Mouse (Mus musculus) spleen, adult 12 weeks (tissue): Measurements from ENCODE around the gene Akt1s1.

Experiments used
- DNase-seq: peaks from one replicate; pipeline ENCODE4 v3.0.0; 2022; ENCODE audit warnings: low spot score

Gene Akt1s1

DNA sequence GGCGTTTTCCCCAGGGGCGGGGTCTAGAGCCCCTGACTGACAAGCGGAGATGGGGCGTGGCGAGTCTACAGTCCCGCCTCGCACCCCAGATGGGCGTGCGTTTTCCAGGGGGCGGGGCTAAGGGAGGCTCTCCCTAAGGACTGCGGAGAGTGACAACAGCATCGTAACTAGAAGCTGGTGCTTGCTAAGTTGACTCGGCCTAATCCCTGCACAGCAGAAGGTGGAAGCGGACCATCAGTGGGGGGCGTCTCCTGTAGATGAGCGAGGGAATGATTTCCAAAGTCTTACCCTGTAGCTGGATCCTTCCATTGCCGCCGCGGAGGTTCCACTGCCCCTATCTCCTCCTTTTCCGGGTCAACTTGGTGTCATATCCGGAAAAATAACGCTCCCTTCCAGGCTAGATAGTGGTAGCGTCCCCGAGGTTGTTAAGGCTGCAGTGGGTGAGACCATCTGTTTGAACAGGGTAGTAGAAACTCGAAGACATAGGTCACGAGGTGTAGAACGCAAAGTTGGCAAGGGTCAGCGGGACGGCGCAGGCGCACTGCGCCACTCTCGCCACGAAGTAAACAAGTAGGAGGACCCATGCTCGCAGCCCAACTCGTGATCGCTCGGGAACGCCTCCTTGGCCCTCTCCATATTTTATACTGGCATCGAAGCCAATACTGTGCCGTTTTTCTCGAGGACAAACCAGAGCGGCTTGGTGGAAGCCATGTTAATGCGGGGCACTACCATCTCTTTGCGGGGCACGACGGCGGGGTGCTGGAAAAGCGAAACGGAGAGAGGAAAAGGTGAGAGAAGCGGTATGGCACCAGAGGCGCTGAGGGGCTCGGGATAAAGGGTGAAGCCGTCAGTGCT is at the start of gene Akt1s1, which contains the start of gene Tbc1d17:
Akt1s1 (plus strand) TSS at position 431 of the 855 bp plus-strand sequence.
Tbc1d17 (minus strand) TSS at position 519 of the 855 bp plus-strand sequence.
- peak; percentile 95 for DNase-seq

DNA sequence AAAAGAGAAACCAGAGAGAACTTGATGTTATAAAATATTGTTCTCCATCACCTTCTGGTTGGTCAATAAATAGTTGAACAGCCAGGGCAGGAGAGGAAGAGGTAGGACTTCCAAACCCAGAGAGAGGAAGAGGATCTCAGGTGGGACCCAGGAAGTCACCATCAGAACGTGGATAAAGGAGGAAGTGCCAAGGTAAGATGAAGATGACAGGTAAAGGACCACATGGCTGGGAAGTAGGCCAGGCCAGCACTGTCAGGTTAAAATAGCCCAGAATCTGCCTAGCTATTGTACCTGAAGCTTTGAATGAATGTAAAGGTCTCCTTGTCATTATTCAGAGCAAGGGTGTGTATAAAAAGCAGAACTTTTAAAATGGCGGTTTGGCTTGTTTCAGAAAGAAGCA is 39.9 kb upstream of the Akt1s1 start:
- no peak for DNase-seq

DNA sequence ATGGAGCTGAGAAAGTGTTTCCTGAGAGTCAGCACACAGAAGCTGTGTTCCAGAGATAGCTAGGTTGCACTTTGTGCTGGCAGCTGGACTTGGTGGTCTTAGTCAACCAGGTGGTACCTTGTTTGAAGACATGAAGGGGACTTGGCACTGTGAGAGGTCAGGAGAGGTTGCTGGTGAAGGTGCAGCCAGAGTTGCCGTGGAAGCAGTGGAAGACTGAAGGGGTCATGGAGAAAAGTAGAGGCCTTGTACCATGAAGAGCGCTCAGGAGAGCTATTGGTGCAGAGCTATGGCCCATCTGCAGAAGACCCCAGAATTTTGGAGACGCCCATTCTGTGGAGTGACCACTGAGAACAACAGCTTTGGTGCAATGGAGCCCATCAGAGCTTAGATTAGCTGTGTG is 39.3 kb upstream of the Akt1s1 start:
- no peak for DNase-seq

DNA sequence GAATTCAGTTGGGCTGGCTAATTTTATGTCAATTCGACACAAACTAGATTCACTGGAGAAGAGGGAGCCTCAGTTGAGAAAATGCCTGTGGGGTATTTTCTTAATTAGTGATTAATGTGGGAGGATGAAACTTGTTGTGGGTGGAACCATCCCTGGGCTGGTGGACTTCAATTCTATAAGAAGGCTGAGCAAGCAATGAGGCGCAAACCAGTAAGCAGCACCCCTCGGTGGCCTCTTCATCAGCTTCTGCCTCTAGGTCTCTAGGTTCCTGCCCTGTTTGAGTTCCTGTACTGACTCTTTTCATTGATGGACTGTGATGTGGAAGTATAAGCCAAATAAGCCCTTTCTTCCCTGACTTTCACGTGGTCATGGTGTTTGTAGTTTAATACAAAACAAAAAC is 38.4 kb upstream of the Akt1s1 start:
- DNase-seq = no peak

DNA sequence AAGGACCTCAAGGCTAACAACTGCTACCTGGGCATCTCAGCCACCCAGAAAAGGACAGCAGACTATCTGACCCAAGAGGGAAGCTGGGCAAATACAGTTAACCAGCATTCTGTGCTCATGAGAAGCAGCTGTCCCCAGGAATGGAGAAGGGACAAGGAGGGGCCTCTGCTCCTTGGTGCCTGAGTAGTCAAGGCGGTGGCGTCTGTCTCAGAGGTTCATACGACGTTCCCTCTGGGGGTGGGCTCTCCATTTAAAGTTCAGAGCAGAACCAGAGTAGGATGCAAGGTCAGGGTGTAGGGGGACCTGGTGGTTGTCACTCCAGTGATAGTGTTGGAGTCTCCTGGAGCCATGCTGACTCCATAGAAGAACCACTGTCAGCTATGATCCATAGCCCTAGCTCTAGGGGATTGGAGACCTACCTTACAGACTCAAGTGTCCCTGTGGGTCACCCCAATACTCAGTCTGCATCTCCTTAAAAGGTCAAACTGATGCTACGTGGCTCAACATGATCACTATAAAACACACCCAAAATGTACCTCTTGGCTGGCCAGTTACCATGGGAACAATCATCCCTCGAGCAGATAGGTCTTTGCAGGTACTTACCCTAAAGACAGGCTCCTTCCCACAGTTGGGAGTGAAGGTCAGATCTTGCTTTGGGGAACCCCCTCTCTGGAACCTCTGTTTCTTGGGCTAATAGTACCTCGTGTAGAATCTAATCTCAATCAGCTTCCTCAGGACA is 37.8 kb upstream of the Akt1s1 start:
- DNase-seq = no peak

DNA sequence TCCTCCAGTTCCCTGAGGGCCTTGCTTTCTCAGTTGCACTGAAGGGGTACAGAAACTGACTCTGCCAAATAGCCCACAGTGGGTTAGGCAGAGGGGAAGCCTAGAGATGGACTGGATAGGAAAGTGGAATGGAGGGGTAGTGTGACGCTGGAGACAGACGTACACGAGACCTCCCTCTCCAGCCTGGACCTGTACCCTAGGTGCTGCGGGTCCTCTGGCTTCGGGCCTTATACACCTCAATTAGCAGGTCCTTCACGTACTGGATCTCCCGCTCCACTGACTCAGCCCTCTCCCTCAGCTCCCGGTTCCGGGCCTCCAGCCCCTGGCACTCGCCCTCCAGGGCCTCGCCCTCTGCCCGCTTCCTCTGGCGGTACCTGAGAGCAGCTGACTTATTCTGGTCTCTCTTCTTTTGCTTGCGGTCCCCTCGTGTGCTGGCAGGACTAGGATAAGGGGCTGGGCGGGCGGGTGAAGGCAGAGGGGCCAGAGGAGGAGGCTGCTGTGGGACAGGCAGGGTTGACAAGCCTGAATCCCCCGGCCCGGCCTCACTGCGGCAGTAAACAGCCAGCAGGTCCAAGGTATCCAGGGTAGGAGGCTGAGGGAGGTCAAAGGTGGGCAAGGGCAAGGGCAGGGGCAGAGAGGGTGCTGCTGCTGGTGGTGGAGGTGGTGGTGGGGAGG is 36.0 kb upstream of the Akt1s1 start:
- DNase-seq = no peak

DNA sequence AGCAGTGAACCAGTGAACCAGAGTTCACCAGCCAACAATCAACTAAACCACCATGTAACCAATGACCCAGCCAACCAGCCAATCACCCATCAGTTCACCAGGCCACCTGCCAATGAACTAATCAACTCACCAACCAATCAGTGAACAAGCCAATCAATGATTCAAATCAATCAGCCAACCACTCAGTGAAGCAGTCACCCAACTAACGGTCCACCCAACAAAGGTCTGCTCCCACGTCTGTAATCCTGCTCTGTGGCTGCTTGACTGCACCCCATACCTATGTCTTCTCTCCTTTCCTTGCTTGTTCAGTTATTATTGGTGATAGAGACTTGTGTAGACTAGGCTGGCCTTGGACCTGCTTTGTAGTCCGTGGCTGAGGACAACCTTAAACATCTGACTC is 34.8 kb upstream of the Akt1s1 start:
- no peak for DNase-seq

DNA sequence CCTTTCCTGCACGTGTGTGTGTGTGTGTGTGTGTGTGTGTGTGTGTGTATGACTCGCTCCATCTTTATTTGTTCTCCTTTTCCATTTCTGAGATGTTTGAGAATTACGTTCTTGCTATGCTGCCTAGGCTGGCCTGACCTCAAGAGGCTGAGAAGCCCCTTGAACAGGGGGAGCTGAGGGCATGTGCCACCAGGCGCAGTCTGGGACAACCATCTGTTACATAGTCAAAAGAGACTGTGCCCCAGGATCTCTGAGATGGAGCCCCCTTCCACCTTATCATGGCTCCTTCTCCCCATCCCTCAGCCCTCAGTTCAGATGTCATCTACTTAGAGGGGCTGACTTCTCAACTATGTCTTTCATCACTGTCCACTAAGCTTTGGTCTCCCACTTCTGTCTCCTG is 34.4 kb upstream of the Akt1s1 start:
- DNase-seq = no peak

DNA sequence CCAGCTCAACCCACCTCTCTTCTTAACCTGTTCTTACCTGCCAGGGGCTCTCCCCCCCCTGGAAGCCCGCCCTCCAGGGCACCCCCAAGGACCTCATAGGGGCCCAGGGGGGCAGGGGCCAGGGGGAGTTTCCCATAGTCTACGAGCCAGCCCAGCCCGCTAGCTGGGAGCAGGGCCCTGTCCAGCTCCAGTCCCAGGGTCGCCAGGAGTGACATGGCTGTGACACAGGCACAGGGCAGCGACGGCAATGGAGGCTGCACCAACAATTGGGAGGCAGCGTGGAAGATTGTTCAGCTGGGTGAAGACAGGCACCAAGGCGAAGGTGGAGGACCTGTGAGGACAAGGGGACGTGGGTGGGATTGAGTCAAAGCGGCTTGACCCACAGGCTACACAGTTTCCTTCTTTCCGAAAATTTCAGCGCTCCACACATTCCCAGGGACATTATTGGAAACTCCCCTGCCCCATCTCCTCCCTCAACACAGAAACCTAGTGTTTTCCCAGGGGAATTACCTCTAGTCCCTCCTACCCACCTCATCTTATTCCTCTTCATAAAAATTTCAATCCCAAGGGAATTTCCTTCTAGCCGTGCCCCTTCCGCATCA is 33.7 kb upstream of the Akt1s1 start:
- DNase-seq = no peak

DNA sequence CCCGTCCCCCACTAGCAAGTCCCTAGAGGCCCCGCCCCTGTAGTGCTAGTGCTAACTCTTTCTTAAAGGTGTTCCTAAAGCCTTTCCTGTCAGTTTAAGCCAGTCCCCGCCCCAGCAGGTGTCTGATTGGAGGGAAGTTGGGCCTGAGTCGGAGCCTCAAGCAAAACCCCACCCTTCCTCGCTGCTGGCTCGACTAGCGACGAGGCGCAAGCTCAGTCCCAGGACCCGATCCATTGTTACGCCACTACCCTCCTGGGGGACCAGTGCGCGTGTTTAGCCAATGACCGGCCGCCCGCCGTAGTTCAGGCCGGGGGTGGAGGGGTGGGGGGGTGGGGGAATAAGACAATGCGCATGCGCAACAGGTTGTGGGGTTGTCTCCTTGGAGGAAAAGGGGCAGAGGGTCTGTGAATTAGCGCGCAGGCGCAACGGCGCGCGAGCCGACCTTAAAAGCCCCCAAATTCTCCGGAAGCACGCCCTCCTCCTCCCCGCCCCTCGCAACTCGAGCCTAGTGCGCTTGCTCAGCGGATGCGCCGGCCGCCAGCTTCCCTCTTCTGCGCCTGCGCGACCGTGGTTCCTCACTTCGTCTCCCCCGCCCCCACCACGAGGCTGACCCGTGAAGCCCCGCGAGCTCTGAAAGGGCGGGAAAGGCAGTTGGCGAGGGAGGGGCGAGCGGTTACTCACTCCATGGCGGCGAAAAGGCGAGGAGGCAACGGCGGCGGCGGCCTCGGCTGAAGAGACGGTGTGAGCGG is 32.9 kb upstream of the Akt1s1 start, which contains the start of the genes Nup62 and Il4i1:
Nup62 (plus strand) TSS at position 368 of the 749 bp plus-strand sequence.
Il4i1 (plus strand) TSS at position 667 of the 749 bp plus-strand sequence.
- DNase-seq = peak; percentile 94

DNA sequence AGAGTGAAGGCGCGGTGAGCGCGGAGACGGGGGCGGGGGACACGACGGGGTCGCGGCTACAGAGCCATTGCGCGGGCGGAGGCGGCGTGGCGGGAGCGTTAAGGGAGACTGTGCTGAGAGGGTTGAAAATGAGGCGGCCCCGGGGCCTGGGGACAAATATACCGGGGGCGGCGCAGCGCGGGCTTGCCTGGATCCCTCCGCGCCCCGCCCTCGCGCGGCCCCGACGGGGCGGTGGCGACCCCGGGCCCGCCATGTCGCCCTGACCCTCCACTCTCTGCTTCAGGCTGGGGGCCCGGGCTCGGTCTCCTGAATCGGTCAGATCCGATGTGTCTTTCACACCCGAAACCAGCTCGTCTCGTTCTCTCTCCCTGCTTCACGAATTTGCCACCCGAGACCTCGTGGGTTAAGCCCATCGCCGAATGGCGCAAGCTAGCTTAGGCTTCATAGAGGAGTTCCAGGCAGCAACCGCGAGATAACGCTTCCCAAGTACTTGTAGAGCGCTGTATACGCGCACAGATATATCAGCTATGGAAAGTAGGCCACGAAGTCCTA is 32.2 kb upstream of the Akt1s1 start, which contains the start of gene Atf5:
Atf5 (minus strand) TSS at position 189 of the 552 bp plus-strand sequence.
- DNase-seq = no peak

DNA sequence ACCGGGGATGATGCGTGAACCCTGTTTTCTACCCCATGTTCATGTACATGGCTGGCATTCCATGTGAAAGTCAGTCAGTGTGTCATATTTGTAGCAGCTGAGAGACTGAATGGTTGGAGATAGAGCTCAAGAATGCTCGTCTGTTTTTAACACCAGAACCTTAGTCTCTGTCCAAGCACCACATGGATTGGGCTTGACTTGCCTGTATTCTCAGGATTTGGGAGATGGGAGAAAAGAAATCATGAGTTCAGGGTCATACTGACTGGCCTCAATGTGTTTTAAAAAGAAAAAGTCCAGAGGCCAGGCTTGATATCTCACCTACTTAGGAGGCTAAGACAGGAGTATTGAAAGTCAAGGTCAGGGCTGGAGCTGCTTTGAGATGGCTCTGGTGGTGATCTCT is 31.4 kb upstream of the Akt1s1 start:
- DNase-seq = no peak

DNA sequence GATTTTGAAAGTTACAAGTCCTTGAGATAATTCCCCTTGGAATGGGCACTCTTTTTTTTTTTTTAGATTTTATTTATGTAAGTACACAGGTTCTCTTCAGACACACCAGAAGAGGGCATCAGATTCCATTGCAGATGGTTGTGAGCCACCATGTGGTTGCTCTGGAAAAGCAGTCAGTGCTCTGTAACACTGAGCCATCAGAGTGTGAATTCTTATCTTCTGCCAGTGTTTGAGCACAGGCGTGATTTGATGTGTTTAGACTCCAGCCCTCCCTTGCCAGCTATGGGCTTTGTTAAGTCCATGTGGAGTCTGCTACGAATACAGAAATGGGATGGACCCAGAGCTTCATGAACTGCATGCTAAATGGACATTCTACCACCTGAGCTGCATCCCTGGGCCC is 30.6 kb upstream of the Akt1s1 start:
- no peak for DNase-seq

DNA sequence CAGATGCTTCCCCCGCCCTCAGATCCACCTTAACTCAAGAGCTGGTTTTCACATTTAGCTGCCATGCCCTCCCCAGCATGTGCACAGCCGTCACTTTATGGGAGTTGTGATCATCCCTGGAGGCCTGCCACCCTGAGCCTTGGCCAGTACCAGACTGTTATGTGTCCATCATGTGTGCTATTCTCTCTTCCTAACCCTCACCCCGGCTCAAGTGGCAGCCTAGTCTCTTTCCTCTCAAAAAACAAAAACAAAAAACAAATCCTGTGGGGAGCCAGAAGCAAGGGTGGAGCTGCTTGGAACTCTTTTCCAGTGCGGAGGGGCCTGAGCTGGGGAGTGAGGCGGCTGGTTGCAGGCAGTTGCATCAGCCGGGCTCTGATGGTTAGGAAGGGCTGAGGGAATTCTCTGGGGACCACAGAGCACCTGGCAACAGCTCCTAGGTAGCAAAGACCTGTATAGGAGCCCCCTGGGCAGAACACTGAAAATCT is 30.0 kb upstream of the Akt1s1 start:
- no peak for DNase-seq

DNA sequence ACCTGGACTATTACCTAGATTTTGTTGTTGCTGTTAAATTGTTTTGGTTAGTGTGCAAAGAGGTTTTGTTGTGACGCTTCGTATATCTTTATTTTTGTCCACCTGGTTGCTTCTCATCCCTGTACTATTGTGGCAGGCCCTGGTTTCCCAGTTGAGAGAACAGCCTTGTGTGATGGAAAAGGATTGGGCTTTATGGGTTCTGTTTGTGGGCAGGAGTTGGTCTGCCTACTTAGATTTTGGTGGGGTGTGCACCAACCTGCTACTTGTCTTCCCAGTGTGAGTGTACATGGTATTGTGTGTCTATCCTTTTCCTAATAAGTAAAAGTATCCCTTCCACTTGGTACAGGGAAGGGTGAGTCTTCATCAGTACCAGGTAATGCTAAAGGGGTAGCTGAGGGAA is 29.4 kb upstream of the Akt1s1 start:
- no peak for DNase-seq

DNA sequence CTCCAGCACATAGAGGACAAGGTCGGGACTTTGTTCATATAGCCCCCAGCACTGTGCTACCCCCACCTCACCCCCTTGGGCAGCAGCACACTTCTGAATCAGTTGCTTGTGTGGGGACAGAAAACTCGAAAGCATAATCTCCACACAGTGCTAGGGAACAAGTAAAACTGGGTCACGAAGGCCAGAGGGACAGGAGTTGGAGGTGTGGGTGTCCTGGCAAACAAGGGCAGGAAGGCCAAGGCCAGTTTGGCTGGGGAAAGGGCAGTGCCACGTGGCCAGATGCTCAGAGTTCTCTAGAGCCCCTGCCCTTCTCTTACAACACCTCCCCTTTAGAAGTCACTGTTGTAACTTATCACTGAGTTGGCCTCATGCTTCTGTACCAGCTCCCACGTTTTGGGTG is 28.9 kb upstream of the Akt1s1 start:
- DNase-seq = no peak

DNA sequence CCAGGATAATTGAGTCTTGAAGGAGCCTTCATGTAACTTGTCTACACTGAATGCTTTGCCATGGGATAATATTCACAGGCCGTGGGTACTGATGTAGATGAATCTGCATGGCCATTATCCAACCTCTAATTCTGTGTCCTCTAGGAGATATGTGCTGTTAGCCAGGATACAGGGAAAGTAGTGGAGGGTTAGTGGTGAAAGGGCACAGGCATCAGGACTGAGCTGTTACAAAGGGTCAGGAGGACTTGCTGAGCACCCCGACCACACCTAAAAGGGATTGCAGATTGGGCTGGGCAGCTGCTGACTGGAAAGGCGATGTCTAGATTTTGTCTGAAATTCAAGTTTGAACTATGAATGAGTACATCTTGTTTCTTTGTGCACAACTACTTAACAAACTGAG is 28.3 kb upstream of the Akt1s1 start:
- no peak for DNase-seq

DNA sequence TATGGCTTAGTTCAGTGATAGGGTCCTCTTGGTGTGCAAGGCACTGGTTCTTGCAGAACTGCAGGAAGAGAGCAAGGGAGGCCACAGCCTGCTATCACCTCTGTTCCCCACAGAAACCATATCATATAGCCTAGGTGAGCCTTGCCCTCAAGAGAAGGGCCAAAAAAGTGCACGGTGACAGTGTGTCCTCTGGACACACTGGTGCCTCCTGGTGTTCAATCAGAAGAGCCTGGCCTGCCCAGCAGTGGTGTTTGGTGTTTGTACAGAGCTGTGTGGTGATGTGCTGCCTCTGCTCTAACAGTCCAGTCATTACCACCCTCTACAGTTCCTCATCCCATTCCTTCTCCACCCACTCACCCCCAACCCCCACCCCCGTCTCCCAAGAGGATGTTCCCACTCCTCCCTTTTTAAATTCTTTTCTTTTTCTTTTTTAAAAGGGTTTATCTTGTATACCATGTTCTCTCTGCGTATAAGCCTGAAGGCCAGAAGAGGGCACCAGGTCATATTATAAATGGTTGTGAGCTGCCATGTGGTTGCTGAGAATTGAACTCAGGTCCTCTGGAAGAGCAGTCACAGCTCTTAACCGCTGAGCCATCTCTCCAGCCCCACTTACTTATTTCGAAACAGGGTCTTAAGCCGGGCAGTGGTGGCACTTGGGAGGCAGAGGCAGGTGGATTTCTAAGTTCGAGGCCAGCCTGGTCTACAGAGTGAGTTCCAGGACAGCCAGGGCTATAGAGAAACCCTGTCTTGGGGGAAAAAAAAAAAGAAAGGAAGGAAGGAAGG is 26.9 kb upstream of the Akt1s1 start:
- no peak for DNase-seq

DNA sequence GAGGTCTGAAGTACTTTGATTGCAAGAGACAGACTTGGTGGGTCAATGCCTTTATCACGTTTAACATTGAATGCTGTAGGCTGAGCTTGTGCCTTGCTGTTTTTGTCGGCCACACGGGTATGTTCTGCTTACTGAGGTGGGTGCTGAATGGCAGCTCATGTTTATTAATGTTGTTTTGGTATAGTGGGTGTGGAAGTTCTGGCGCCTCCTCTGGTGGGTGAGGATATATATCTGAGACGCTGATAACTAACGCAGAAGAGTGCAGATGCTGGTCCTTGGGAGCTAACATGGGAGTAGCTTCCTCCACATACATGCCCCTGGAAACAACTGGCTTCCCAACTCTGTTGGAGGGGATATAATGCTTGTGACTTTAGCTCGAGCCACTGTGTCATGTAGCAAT is 25.4 kb upstream of the Akt1s1 start:
- DNase-seq = no peak

DNA sequence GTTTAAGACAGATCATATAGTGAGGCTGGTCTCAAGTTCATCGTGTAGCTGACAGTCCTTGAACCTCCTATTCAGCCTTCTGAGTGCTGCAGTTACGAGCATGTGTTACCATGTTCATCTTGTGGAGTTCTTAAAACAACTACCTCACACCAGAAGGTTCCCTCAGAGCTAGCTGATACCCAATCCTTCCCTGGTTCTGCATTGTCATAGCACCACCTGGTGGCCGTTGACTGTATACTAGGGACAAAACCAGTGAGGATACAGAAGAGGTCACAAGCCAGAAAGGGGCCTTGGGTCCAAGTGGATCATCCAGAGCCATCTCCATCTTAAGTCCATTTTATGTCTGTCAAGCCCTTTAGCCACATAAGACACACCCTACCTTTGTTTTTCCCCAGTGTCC is 23.9 kb upstream of the Akt1s1 start:
- peak; percentile 65 for DNase-seq
